Mouse (Mus musculus) small intestine, adult 2 months (tissue): ENCODE measurements around the gene Boc.

Source experiments
- CTCF ChIP-seq: fragments of 200-500 bp; IDR thresholded peaks from 2 replicates; pipeline ENCODE4 v1.5.1; 2012; ENCODE audit warnings: low read depth, mild to moderate bottlenecking, control low read depth, inconsistent platforms, low read length, moderate library complexity, mixed read lengths; ENCODE audit not compliant: insufficient replicate concordance, insufficient read length; ENCODE audit errors: extremely low read depth
- POLR2A ChIP-seq: fragments of 200-500 bp; IDR thresholded peaks from 2 replicates; pipeline ENCODE4 v1.6.1; 2012; ENCODE audit warnings: low read depth, mild to moderate bottlenecking, control low read depth, inconsistent platforms, low read length, moderate library complexity

GRCm38 (mm10) chr16:44559330-44559695, 616 bp upstream of the Boc start:
- TF ChIP-seq POLR2A: no peak
- no peak for TF ChIP-seq CTCF
